Mouse (Mus musculus) B cell, adult 67 days (primary cell): ENCODE results near the gene Gm3435. TPM values are rescaled to one million over a fixed set of nuclear protein-coding genes. Genes with fewer than 3 reads are reported as not detected.

Source experiments
- total RNA-seq, 2 experiments: library from RNA; stranded (reverse); gene quantifications; 4 replicates each; pipeline ENCODE4 v1.2.4; 2023

The Gm3435 gene
- total RNA-seq = 10 to 100 TPM in 1 of 2 experiments, 1 to 10 TPM in 1; 5.3 to 12.2 TPM

GRCm38 (mm10) chr17:15009706-15010413 lies at the start of gene Gm3435:
Gene Gm3435 (plus strand): TSS chr17:15010176.

GRCm38 (mm10) chr17:14960951-14961556 lies 48.9 kb upstream of the Gm3435 start, which contains the start of gene Phf10:
Gene Phf10 (minus strand): TSS chr17:14961273.

DNA sequence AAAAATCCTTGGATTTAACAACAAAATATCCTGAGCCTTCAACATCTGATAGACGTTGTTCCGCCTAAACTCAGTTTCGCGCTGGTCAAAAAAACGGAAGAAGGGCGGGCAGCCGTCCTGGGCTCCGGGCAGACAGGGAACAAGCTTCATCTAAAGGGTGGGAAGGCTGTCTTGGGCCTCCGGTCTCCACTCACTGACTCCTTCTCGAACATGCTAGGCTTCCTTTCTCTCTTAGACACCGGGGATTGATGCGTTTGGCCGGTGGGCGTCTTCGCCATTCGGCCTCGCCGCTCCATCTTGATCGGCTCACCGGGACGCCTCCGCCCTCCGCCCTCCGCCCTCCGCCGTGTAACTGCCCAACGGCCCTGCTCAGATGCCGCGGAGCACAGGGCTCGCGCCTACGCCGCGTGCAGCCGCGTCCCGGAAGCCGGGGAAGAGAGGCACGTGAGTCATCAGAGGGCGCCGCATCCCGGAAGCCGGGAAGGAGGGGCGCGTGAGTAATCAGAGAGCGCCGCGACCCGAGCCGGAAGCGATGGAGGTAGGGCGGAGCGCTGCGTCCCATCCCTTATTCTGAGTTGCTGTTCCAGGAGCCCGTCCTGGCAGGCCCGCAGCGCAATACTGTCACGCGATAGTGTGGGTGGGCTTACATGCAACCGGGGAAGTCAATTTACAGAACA lies 31.5 kb upstream of the Gm3435 start, which contains the start of the genes 9030025P20Rik and Gm3417:
Gene 9030025P20Rik, plus strand, starts transcription at position 107 of the 677 bp plus-strand sequence.
Gene Gm3417, minus strand, starts transcription at position 429 of the 677 bp plus-strand sequence.

DNA sequence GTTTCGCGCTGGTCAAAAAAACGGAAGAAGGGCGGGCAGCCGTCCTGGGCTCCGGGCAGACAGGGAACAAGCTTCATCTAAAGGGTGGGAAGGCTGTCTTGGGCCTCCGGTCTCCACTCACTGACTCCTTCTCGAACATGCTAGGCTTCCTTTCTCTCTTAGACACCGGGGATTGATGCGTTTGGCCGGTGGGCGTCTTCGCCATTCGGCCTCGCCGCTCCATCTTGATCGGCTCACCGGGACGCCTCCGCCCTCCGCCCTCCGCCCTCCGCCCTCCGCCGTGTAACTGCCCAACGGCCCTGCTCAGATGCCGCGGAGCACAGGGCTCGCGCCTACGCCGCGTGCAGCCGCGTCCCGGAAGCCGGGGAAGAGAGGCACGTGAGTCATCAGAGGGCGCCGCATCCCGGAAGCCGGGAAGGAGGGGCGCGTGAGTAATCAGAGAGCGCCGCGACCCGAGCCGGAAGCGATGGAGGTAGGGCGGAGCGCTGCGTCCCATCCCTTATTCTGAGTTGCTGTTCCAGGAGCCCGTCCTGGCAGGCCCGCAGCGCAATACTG lies 31.3 kb downstream of the Gm3435 start, which contains the start of the genes Ermard, Tcte3 and Gm3448:
Gene Ermard, plus strand, starts transcription at position 34 of the 555 bp plus-strand sequence.
Gene Tcte3, minus strand, starts transcription at position 314 of the 555 bp plus-strand sequence.
Gene Gm3448, minus strand, starts transcription at position 363 of the 555 bp plus-strand sequence.

Other genes with a start within 250 kb of the Gm3435 start
- gene Wdr27, start 67.0 kb upstream of the Gm3435 start, total RNA-seq = not detected
- gene 1600012H06Rik, start 67.0 kb upstream of the Gm3435 start, total RNA-seq = 10 to 100 TPM; 18.3 to 22.4 TPM
- 10 to 100 TPM; 34.1 to 42.1 TPM for gene Phf10, start 48.9 kb upstream of the Gm3435 start, total RNA-seq
- 10 to 100 TPM; 29.4 to 30.5 TPM for gene 9030025P20Rik, start 31.7 kb upstream of the Gm3435 start, total RNA-seq
- gene Gm3417, start 31.4 kb upstream of the Gm3435 start, total RNA-seq = not detected
- gene Ermard, start 31.0 kb downstream of the Gm3435 start, total RNA-seq = 100 to 1,000 TPM; 188 to 209 TPM
- 1 to 10 TPM in 1 of 2 experiments, not detected in 1; 1.7 TPM for gene Tcte3, start 31.3 kb downstream of the Gm3435 start, total RNA-seq
- 10 to 100 TPM; 11.1 to 13.7 TPM for gene Gm3448, start 31.4 kb downstream of the Gm3435 start, total RNA-seq